Mouse (Mus musculus): ENCODE measurements around the gene Vps29. TPM values are rescaled to one million over a fixed set of nuclear protein-coding genes. Genes with fewer than 3 reads are reported as not detected.
A peak's percentile ranks its signal among the peaks of the same experiment; 100 is the strongest.

The Vps29 gene
- polyA plus RNA-seq, 1 experiment from 2014 or later: 198 TPM

GRCm38 (mm10) chr5:122397495-122397894 lies 43.3 kb downstream of the Vps29 start:
- DNase-seq (ENCODE audit: low spot score): no peak

- no peak for DNase-seq (ENCODE audit: low spot score)
Measured at GRCm38 (mm10) chr5:122399871-122400270, 45.7 kb downstream of the Vps29 start.

GRCm38 (mm10) chr5:122400628-122401302 lies 46.6 kb downstream of the Vps29 start:
- DNase-seq (ENCODE audit: low spot score): no peak

DNA sequence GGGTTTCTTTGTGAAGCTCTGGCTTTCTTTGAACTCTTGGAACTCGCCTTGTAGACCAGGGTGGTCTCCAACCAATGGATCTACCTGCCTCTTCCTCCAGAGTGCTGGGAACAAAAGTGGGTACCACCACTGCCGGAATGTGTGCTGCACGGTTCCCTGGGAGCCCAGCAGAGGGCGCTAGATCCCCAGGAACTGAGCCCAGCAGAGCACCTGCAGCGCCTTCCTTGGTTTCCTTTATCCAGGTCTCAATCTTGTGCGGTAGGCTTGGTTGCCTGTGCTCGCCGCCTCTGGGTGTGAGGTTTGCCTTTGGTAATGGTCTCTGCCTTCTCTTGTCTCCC lies 47.1 kb downstream of the Vps29 start:
- DNase-seq (ENCODE audit: low spot score): peak; percentile 68

DNA sequence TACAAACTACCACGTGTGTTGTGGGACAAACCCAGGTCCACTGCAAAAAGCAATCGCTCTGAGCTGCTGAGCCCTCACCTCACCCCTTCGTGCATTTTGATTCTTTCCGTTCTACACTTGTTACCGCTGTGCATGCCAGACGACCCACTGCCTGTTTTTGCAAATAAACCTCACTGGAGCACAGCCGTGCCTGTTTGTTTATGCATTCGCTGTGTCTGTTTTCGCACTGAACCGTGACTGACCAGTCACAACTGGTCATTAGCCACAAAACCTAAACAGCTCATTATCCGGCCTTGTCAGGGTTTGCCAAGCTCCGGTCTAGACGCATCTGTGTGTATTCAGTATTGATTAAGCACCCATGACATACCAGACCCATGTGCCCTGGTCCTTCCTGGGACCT lies 48.0 kb downstream of the Vps29 start:
- DNase-seq (ENCODE audit: low spot score): no peak

DNA sequence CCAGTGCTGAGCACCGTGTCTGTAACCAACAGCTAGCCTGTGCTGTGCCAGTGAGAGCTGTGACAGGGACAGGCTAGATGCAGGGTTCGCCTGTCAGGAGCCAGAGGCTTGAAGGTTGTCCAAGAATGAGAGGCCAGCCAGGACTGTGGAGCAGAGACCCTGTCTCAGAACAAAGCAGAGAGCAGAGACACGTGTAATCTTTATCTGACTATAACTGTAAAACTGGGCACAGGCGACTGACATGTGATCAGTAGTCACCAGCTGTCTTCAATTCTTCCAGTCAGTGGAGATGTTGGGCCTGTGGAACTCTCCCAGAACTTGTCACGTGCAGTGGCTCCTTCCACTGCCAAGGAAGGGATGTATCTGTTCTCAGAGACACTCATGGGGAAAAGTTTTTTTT lies 48.6 kb downstream of the Vps29 start:
- DNase-seq (ENCODE audit: low spot score): no peak

DNA sequence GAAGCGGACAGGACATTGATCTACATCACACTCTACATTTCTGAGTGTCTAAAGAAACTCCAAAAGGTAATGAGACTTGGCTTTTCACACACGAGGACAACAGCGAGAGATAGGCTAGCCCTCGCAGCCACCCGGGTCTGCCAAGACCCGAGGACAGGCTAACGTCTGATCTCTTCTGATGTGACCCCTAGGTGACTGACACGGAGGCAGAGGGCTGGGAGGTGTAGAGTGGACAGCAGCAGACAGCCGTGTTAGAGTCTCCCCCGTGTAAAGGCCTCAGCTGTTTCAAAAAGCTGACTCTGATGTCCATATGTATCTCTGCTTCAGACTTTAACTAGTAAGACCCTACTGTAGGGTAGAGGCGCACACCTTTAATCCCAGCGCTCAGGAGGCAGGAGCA lies 49.2 kb downstream of the Vps29 start:
- no peak for DNase-seq (ENCODE audit: low spot score)

DNA sequence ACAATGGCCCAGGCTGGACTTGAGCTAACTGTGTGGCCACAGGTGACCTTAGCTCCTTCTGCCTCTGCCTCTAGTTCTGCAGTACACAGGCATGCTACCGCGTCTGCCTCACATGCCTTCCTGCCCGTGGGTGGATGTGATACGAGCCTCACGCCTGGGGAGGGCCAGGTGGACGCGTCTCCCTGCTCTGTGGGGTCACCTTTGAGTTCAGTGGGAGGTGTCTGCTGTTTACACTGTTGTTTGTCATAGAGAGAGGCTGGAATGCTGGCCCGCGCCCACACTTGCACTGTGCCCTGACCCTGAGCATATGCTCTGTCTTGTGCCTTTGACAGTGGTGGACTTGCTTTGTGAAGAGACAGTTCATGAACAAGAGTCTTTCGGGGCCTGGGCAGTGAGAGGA lies 51.4 kb downstream of the Vps29 start:
- no peak for DNase-seq (ENCODE audit: low spot score)

DNA sequence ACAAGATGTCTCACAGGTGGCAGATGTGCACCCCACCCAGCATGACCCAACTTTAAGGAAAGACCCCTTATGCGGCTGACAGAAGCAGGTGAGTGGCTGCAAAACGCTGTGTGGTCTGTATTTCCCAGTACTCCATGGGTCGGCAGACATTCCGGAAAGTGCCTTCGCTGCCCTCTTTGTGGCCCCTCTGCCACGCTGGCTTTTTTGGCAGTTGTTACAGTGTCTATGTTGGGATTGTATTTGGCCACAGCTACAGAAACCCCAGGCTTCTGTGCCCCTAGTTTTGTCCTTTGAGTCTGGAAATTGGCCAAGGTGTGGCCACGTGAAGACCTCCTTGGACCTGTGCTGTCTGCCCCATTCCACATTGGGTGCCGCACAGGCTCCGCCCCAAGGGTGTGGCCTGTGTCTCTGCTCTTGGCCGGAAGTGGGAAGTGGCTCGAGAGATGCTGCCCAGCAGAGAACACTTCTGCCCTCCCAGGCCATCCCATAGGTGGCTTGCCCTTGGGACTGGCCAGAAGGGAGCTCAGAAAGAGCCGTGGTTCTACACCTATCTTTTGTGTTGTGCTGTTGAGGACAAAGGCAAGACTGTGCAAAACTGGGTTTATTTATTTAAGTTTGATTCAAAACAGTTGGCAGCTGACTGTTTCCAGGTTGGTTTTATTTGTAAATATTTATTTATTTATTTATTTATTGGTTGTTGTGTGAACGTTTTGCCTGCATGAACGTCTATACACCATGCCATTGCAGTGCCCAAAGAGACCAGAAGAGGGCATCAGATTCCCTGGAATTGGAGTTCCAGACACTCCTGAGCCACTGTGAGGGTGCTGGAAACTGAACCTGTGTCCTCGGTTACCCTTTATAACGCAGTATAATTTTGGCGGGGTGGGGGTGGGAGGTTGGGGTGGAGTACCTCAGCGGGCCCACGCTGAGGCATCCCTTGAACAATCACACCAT lies 55.8 kb downstream of the Vps29 start:
- no peak for DNase-seq (ENCODE audit: low spot score)

GRCm38 (mm10) chr5:122411892-122412291 lies 57.7 kb downstream of the Vps29 start:
- no peak for DNase-seq (ENCODE audit: low spot score)

DNA sequence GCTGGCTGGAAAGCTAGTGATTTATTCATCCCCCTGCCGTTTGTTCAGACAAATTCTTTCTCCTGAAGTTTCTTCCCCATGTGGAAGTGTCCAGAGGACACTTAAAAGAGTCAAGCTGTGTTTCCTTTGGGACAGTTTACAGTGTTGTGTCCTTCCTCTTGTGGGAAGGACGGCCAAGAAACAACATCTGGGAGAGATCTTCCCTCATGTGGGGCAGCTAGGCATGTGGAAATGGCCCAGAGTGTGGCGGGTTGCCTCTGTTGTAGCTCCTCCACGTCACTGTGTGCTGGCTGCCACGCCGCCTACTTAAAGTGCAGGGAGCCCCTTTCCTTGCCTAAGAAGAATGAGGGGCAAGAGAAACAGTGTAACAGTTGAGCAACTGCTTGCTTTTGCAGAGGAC lies 58.7 kb downstream of the Vps29 start:
- no peak for DNase-seq (ENCODE audit: low spot score)

DNA sequence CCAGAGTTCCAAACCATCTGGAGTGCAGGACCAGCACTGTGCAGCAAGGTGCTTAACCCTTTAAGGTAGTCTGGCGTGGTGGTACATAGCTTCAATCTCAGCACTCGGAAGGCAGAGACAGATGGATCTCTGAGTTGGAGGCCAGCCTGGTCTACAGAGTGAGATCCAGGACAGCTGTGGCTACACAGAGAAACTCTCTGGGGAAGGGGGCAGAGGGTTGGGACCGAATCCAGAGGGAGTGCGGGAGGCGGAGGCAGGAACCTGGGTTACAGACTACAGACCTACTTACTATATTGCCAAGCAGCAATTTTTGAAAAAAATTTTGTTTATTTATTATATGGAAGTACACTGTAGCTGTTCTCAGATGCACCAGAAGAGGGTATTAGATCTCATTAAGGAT lies 60.2 kb downstream of the Vps29 start:
- DNase-seq (ENCODE audit: low spot score): no peak

Other genes with a start within 250 kb of the Vps29 start
- 0.33 and 0.40 TPM in 2 replicates for gene Ccdc63, start 213.5 kb upstream of the Vps29 start, polyA plus RNA-seq (2015; fragmentation: Nextera tagmentation; extraction: Ambion mirVana)
- gene Ppp1cc, start 196.1 kb upstream of the Vps29 start, polyA plus RNA-seq (2015; fragmentation: Nextera tagmentation; extraction: Ambion mirVana): 321 and 340 TPM in 2 replicates
- gene Hvcn1, start 147.6 kb upstream of the Vps29 start, polyA plus RNA-seq (2015; fragmentation: Nextera tagmentation; extraction: Ambion mirVana): 22.3 and 24.6 TPM in 2 replicates
- 1.8 and 3.3 TPM in 2 replicates for gene Tctn1, start 89.9 kb upstream of the Vps29 start, polyA plus RNA-seq (2015; fragmentation: Nextera tagmentation; extraction: Ambion mirVana)
- gene Pptc7, start 70.0 kb upstream of the Vps29 start, polyA plus RNA-seq (2015; fragmentation: Nextera tagmentation; extraction: Ambion mirVana): 23.8 and 34.3 TPM in 2 replicates
- 11.5 and 12.3 TPM in 2 replicates for gene Rad9b, start 136 bp upstream of the Vps29 start, polyA plus RNA-seq (2015; fragmentation: Nextera tagmentation; extraction: Ambion mirVana)
- gene Gpn3, start 17.5 kb downstream of the Vps29 start, polyA plus RNA-seq (2015; fragmentation: Nextera tagmentation; extraction: Ambion mirVana): 91.2 and 93.3 TPM in 2 replicates
- 91.0 and 92.1 TPM in 2 replicates for gene Fam216a, start 18.0 kb downstream of the Vps29 start, polyA plus RNA-seq (2015; fragmentation: Nextera tagmentation; extraction: Ambion mirVana)
- gene Arpc3, start 37.5 kb downstream of the Vps29 start, polyA plus RNA-seq (2015; fragmentation: Nextera tagmentation; extraction: Ambion mirVana): 238 TPM in 2 replicates
- gene Anapc7, start 67.3 kb downstream of the Vps29 start, polyA plus RNA-seq (2015; fragmentation: Nextera tagmentation; extraction: Ambion mirVana): 36.5 and 39.7 TPM in 2 replicates
- 20.2 and 22.6 TPM in 2 replicates for gene Atp2a2, start 147.9 kb downstream of the Vps29 start, polyA plus RNA-seq (2015; fragmentation: Nextera tagmentation; extraction: Ambion mirVana)